Mouse (Mus musculus): ENCODE data around the gene Gm15737. TPM values are rescaled to one million over a fixed set of nuclear protein-coding genes. Genes with fewer than 3 reads are reported as not detected.
A peak's percentile ranks its signal among the peaks of the same experiment; 100 is the strongest.

Gene Gm15737
- polyA plus RNA-seq, 1 experiment from 2014 or later, result 0.03 TPM

DNA sequence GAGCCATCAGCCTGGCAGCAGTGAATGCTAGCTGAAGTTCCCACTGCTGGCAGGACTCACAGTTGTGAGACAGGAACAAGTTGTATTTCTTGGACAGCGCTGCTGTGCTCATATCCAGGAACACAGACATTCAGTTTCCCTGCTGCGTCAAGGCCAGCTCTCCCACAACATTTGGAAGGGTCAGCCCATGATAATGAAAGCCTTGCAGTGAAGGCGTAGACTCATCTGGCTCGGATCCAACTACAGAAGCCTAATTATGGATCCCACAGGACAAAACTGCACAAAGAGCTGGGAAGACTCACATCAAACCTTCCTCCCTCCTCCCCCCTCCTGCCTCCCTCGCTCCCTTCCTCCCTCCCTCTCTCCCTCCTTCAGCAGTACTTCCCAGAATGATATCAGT is 18.9 kb upstream of the Gm15737 start:
- Histone ChIP-seq H3K9me3 (replicated peaks; ENCODE audit: low read length) (no peaks in the 10 kb centered on the region), H3K4me3 (replicated peaks; ENCODE audit: low read depth, low read length) (no peak overlapping the region), H3K4me2 (ENCODE audit: low read length) (no peak overlapping the region), H3K36me3 (ENCODE audit: insufficient read depth, low read length) (peaks cover 19% of the 10 kb centered on the region; the same call in 1 of the 2 replicates), H3K27ac (0 out of 2 replicates have a peak overlapping the region, but pooled peaks have one; percentile 6), H3K4me1 (replicated peaks; ENCODE audit: insufficient read depth, low read length) (0 out of 2 replicates have a peak, but pooled peaks cover 3% of the 10 kb centered on the region), H3K27me3 (ENCODE audit: insufficient read depth, low read length) (no peaks in the 10 kb centered on the region), H3K9ac (ENCODE audit: low read depth, low read length) (no peak overlapping the region)
- TF ChIP-seq CTCF (IDR thresholded peaks at IDR 0.05; ENCODE audit: low read depth), result no peak
- DNase-seq (ENCODE audit: low spot score) (peak; percentile 86), ATAC-seq (replicated peaks; ENCODE audit: low FRiP score, low read depth) (0 out of 2 replicates have a peak, but pooled peaks have one; percentile 36)
- 39% methylated on average over 5 of the region's 5 CpGs for WGBS

DNA sequence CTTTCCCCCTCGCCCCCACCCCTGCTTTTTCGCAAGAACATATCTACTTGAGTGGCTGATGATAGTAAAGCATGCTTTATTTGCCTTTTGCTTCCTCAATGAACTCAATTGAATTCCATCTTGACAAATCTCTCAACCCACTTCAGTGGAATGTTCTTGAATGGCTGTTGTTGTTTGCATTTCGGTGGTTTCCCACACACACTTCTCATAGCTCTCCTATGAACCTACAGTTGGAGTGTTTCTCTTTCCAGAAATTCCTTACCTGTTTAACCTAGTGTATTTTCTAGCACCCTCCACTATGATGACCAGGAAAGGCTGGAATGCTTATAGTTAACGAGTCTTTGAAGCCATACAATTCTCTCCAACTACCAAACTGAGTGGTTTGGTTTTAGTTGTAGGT is 14.3 kb upstream of the Gm15737 start:
- WGBS, result 89% methylated on average over 4 of the region's 4 CpGs
- no peak overlapping the region for H3K4me3 ChIP-seq (replicated peaks; ENCODE audit: low read depth, low read length)
- no peaks in the 10 kb centered on the region for H3K27me3 ChIP-seq (ENCODE audit: insufficient read depth, low read length)
- ATAC-seq (replicated peaks; ENCODE audit: low FRiP score, low read depth) (no peak), DNase-seq (ENCODE audit: low spot score) (no peak)
- peaks cover 17% of the 10 kb centered on the region; the same call in 1 of the 2 replicates for H3K36me3 ChIP-seq (ENCODE audit: insufficient read depth, low read length)
- H3K27ac ChIP-seq, result no peak overlapping the region
- H3K9me3 ChIP-seq (replicated peaks; ENCODE audit: low read length), result no peaks in the 10 kb centered on the region
- TF ChIP-seq CTCF (IDR thresholded peaks at IDR 0.05; ENCODE audit: low read depth), result no peak
- H3K4me2 ChIP-seq (ENCODE audit: low read length), result no peak overlapping the region
- peaks cover 4% of the 10 kb centered on the region for H3K4me1 ChIP-seq (replicated peaks; ENCODE audit: insufficient read depth, low read length)
- no peak overlapping the region for H3K9ac ChIP-seq (ENCODE audit: low read depth, low read length)

DNA sequence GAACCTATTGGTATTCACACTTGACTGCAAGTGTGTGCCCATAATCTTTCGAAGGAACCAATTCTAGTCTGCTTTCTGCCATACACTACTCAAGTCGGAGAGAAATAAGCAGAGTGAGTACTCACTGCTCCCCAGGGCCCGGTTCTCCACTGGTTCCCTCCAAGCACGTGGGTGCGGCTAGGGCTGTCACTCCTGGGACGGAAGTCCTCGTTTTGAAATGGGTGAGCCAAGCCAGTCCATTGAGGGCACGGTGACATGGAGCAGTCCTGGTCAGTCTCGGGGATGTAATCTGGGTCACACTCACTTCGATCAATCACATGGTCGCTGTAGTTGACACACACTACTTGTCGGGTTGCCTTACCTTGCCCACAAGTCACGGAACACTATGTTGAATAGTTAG is 11.4 kb upstream of the Gm15737 start:
- TF ChIP-seq CTCF (IDR thresholded peaks at IDR 0.05; ENCODE audit: low read depth), result no peak
- peaks cover 29% of the 10 kb centered on the region; the same call in 1 of the 2 replicates for H3K36me3 ChIP-seq (ENCODE audit: insufficient read depth, low read length)
- H3K4me3 ChIP-seq (replicated peaks; ENCODE audit: low read depth, low read length), result no peak overlapping the region
- DNase-seq (ENCODE audit: low spot score) (no peak), ATAC-seq (replicated peaks; ENCODE audit: low FRiP score, low read depth) (no peak)
- peak overlapping the region; percentile 76 for H3K27ac ChIP-seq
- H3K27me3 ChIP-seq (ENCODE audit: insufficient read depth, low read length), result no peaks in the 10 kb centered on the region
- no peak overlapping the region for H3K9ac ChIP-seq (ENCODE audit: low read depth, low read length)
- H3K4me1 ChIP-seq (replicated peaks; ENCODE audit: insufficient read depth, low read length), result peaks cover 6% of the 10 kb centered on the region
- WGBS, result 88% methylated on average over 13 of the region's 13 CpGs
- H3K4me2 ChIP-seq (ENCODE audit: low read length), result no peak overlapping the region
- H3K9me3 ChIP-seq (replicated peaks; ENCODE audit: low read length), result no peaks in the 10 kb centered on the region

DNA sequence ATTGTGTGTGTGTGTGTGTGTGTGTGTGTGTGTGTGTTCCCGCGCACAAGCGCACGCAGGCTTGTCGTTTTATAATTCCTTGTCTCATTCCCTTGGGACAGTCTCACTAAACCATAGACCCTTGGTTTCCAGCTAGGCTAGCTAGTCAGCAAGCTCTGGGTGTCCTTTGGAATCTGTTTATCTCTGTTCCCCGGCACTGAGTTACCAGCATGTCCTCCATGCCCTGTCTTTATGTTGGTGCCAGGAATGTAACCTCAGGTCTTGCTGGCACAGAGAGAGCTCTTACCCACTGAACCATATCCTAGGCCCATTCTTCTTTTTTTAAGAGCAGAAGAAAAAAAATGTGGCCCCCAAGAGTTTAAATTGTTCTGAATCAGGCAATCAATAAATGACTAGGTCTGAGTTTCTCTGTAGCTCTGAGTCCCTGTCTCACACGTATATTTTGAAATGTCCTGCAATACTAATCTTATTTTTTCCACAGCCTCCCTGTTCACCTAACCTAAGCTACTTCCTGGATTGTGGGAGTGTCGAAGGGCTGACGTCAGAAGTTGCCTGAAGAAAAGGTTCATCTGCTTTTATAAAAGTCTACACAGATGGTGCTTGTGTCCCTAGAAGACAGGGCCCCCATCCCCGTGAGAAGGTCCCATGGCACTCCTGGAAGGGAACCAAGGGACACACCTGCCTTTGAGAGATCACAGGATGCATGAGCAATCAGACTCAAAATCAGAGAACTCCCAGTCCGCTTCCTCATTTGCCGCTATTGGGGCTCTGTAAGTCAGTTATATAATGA is 10.2 kb upstream of the Gm15737 start:
- Histone ChIP-seq H3K4me1 (replicated peaks; ENCODE audit: insufficient read depth, low read length) (peaks cover 6% of the 10 kb centered on the region), H3K27me3 (ENCODE audit: insufficient read depth, low read length) (no peaks in the 10 kb centered on the region), H3K9ac (ENCODE audit: low read depth, low read length) (no peak overlapping the region), H3K4me3 (replicated peaks; ENCODE audit: low read depth, low read length) (no peak overlapping the region), H3K36me3 (ENCODE audit: insufficient read depth, low read length) (peaks cover 26% of the 10 kb centered on the region; the same call in 1 of the 2 replicates), H3K9me3 (replicated peaks; ENCODE audit: low read length) (no peaks in the 10 kb centered on the region), H3K27ac (peak overlapping the region; percentile 76), H3K4me2 (ENCODE audit: low read length) (no peak overlapping the region)
- DNase-seq (ENCODE audit: low spot score) (peak; percentile 34), ATAC-seq (replicated peaks; ENCODE audit: low FRiP score, low read depth) (peak; percentile 83)
- TF ChIP-seq CTCF (IDR thresholded peaks at IDR 0.05; ENCODE audit: low read depth), result no peak
- WGBS, result 64% methylated on average over 12 of the region's 12 CpGs

DNA sequence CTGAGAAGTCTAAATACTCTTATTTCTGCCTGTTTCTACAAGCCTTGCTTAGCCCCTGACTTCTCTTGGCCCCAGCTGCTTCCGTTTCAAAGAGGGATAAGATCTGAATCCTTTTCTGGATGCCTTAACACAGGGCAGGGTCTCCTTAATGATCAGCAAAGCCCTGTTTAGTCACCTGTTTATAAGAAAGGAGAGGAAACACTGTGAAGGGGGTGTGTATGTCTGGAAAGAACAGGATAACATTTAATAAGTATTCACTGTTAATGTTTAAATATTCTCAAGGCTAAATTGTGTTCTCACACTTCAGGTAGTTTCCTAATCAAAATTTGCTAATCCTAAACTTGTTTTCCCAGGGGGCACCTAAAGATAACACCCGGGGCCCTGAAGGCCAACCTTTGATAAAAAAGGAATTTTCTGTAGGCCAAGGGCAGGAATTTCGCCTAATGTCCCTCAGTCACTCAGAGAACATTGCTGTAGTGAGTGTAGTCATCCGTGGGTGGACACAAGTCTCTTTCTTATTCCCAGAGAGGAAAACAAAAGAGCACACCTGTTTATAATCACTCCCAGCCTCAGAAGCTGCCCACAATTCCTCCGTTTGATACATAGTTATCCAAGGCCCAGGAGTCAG is 8.8 kb upstream of the Gm15737 start:
- ATAC-seq (replicated peaks; ENCODE audit: low FRiP score, low read depth) (peak; percentile 44; the same call in 1 of the 2 replicates), DNase-seq (ENCODE audit: low spot score) (no peak)
- Histone ChIP-seq H3K4me2 (ENCODE audit: low read length) (no peak overlapping the region), H3K27me3 (ENCODE audit: insufficient read depth, low read length) (no peaks in the 10 kb centered on the region), H3K9me3 (replicated peaks; ENCODE audit: low read length) (no peaks in the 10 kb centered on the region), H3K4me3 (replicated peaks; ENCODE audit: low read depth, low read length) (no peak overlapping the region), H3K9ac (ENCODE audit: low read depth, low read length) (no peak overlapping the region), H3K4me1 (replicated peaks; ENCODE audit: insufficient read depth, low read length) (peaks cover 6% of the 10 kb centered on the region), H3K27ac (peak overlapping the region; percentile 76), H3K36me3 (ENCODE audit: insufficient read depth, low read length) (peaks cover 28% of the 10 kb centered on the region; the same call in 1 of the 2 replicates)
- no peak for TF ChIP-seq CTCF (IDR thresholded peaks at IDR 0.05; ENCODE audit: low read depth)
- 50% methylated on average over 5 of the region's 5 CpGs for WGBS

DNA sequence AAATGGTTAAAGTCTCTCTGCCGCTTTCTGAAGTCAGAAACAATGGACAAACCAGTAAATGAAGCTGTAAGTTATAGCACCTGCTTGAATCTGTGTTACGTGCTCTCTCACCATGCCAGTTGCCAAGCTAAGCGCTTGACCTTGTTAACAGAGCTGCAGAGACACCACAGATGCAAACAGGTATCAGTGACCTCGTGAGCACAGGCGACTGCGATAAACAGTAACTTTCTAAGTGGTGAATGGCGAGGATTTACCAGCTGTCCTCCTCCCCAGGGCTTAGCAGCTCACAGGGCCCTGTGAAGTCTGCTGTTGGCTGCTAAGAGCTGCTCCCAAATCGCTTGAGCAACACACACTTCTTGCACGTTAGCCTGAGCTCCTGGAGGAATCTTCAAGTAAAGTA is 6.6 kb upstream of the Gm15737 start:
- Histone ChIP-seq H3K4me2 (ENCODE audit: low read length) (no peak overlapping the region), H3K9me3 (replicated peaks; ENCODE audit: low read length) (no peaks in the 10 kb centered on the region), H3K36me3 (ENCODE audit: insufficient read depth, low read length) (peaks cover 28% of the 10 kb centered on the region), H3K9ac (ENCODE audit: low read depth, low read length) (no peak overlapping the region), H3K4me1 (replicated peaks; ENCODE audit: insufficient read depth, low read length) (peaks cover 6% of the 10 kb centered on the region), H3K27me3 (ENCODE audit: insufficient read depth, low read length) (no peaks in the 10 kb centered on the region), H3K27ac (no peak overlapping the region), H3K4me3 (replicated peaks; ENCODE audit: low read depth, low read length) (no peak overlapping the region)
- 78% methylated on average over 9 of the region's 9 CpGs for WGBS
- ATAC-seq (replicated peaks; ENCODE audit: low FRiP score, low read depth) (no peak), DNase-seq (ENCODE audit: low spot score) (no peak)
- no peak for TF ChIP-seq CTCF (IDR thresholded peaks at IDR 0.05; ENCODE audit: low read depth)

All from kidney, postnatal 0 days (tissue).